Mouse (Mus musculus) B cell, adult 62 days (primary cell): Measurements from ENCODE around the gene Txnrd3. TPM values are rescaled to one million over a fixed set of nuclear protein-coding genes. Genes with fewer than 3 reads are reported as not detected.

ENCODE experiments used
- total RNA-seq: library from RNA; stranded (reverse); gene quantifications from 4 replicates; pipeline ENCODE4 v1.2.4, GENCODE M21; 2023

The Txnrd3 gene
- 4.6 to 5.7 TPM (median 5.1 TPM) in 4 replicates for total RNA-seq

GRCm38 (mm10) chr6:89643798-89644270 is at the start of gene Txnrd3:
Gene Txnrd3, plus strand, starts transcription at chr6:89643988.

GRCm38 (mm10) chr6:89595018-89595776 is 48.6 kb upstream of the Txnrd3 start, which contains the start of gene Chchd6:
Gene Chchd6, minus strand, starts transcription at chr6:89595652.

GRCm38 (mm10) chr6:89707240-89707639 is 63.5 kb downstream of the Txnrd3 start, which contains the start of gene Vmn1r40:
Gene Vmn1r40, plus strand, starts transcription at chr6:89707540.

Other genes with a start within 250 kb of the Txnrd3 start
- 3.3 to 4.9 TPM (median 3.5 TPM) in 4 replicates for gene Chchd6, start 48.3 kb upstream of the Txnrd3 start, total RNA-seq
- gene Vmn1r40, start 63.6 kb downstream of the Txnrd3 start, total RNA-seq, result not detected in 4 replicates
- not detected in 4 replicates for gene Vmn1r41, start 96.8 kb downstream of the Txnrd3 start, total RNA-seq
- not detected in 4 replicates for gene Vmn1r42, start 232.4 kb downstream of the Txnrd3 start, total RNA-seq
- 0.06 TPM in 1 of 4 replicates, not detected in the others for gene Vmn1r43, start 232.4 kb downstream of the Txnrd3 start, total RNA-seq
- gene Vmn1r44, start 239.7 kb downstream of the Txnrd3 start, total RNA-seq, result not detected in 4 replicates